Mouse (Mus musculus) thymus, adult 2 months (tissue): ENCODE data around the gene Bhlhe41. TPM values are rescaled to one million over a fixed set of nuclear protein-coding genes. Genes with fewer than 3 reads are reported as not detected.

Experiments used
- DNase-seq: peaks from one replicate; pipeline ENCODE4 v3.0.0; 2021
- H3K27ac ChIP-seq: fragments of 200-500 bp; 2 replicates; pipeline ENCODE4 v1.5.1; 2012; ENCODE audit warnings: low read length, control low read depth; ENCODE audit not compliant: control insufficient read depth, insufficient read depth
- H3K27me3 ChIP-seq: fragments of 200-500 bp; 2 replicates; pipeline ENCODE4 v1.6.1; 2012; ENCODE audit warnings: mild to moderate bottlenecking, low read length, moderate library complexity, mixed read lengths; ENCODE audit not compliant: control insufficient read depth, insufficient read depth
- H3K36me3 ChIP-seq: fragments of 200-500 bp; 2 replicates; pipeline ENCODE4 v1.6.1; 2012; ENCODE audit warnings: mild to moderate bottlenecking, low read length, moderate library complexity; ENCODE audit not compliant: control insufficient read depth, insufficient read depth
- H3K4me1 ChIP-seq: fragments of 200-500 bp; replicated peaks from 2 replicates; pipeline ENCODE4 v1.6.1; 2012; ENCODE audit warnings: low read length; ENCODE audit not compliant: control insufficient read depth, insufficient read depth
- H3K4me3 ChIP-seq: fragments of 200-500 bp; 2 replicates; pipeline ENCODE4 v1.5.1; 2012; ENCODE audit warnings: mild to moderate bottlenecking, low read length, control low read depth, moderate library complexity; ENCODE audit not compliant: control insufficient read depth, insufficient read depth
- CTCF ChIP-seq: fragments of 200-500 bp; IDR thresholded peaks from 2 replicates; pipeline ENCODE4 v1.5.1; 2012; ENCODE audit warnings: mild to moderate bottlenecking, control low read depth, low read length, moderate library complexity, borderline replicate concordance; ENCODE audit not compliant: control insufficient read depth, poor library complexity, insufficient read depth; ENCODE audit errors: extremely low read depth
- POLR2A ChIP-seq: fragments of 200-500 bp; IDR thresholded peaks from 2 replicates; pipeline ENCODE4 v1.6.1; 2012; ENCODE audit warnings: mild to moderate bottlenecking, low read length, control low read depth, moderate library complexity; ENCODE audit not compliant: control insufficient read depth, poor library complexity, insufficient read depth; ENCODE audit errors: extremely low read depth
- WGBS: fragments of 180-500 bp; shearing (Covaris S2); methylation state at CpG from one replicate; pipeline ENCODE4 v1.1.7; 2018; 5-methylcytosine and 5-hydroxymethylcytosine counted together
- polyA plus RNA-seq: library from polyadenylated mRNA; depleted of rRNA; stranded (reverse); fragments of >200 nt; gene quantifications from 2 replicates; pipeline ENCODE4 v1.2.3, GENCODE M21; 2012

Gene Bhlhe41
- polyA plus RNA-seq, 1 experiment, result 10.5 TPM

GRCm38 (mm10) chr6:145830617-145831016, 34.7 kb downstream of the Bhlhe41 start:
- Histone ChIP-seq H3K4me1 (peaks cover 8% of the 10 kb centered on the region), H3K36me3 (no peaks in the 10 kb centered on the region), H3K4me3 (no peak overlapping the region), H3K27me3 (no peaks in the 10 kb centered on the region), H3K27ac (no peak overlapping the region)
- WGBS, result 90% methylated on average over 9 of the region's 9 CpGs
- no peak for DNase-seq
- no peak for TF ChIP-seq POLR2A
- no peak for TF ChIP-seq CTCF

- DNase-seq, result peak; percentile 59
- peaks cover 3% of the 10 kb centered on the region for H3K4me1 ChIP-seq
- no peak overlapping the region for H3K27ac ChIP-seq
- no peak overlapping the region for H3K4me3 ChIP-seq
- H3K27me3 ChIP-seq, result no peaks in the 10 kb centered on the region
- no peaks in the 10 kb centered on the region for H3K36me3 ChIP-seq
- 23% methylated on average over 8 of the region's 8 CpGs for WGBS
- TF ChIP-seq CTCF (peak; percentile 83), POLR2A (no peak)
Measured at GRCm38 (mm10) chr6:145830117-145830516, 35.2 kb downstream of the Bhlhe41 start.

DNA sequence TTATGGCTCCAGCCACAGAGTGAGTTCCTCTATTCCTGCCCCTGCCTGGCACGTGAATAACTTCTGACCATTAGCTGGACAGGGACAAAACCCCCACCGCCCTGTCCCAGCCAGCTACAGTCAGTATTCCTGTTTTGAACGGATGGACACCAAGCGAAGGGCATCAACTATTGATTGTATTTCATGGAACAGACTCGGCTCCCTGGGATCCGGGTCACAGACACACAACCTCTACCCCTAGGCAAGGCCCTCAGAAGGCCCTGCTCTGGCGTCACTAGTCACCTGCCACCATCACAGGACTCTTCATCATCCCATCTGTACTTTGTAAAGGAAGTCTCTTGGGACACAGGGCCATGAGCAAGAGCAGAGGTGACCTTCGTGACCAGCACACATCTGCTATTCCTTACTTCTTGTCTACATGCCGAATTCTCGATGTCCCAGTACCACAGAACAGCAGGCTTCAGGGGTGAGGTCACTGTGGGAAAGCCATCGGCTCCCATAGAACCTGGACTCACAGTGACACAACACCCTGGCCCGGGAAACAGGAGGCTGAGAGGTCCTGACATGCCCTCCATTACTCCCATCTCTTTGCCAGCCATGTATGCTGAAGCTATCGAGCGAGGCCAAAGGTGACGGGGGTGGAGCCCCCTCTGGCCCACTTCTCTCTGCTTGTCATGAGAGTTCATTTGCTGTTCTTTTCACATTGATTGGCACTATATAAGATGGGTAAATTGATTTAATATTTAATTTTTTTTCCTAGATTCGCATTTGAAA, 36.1 kb downstream of the Bhlhe41 start:
- no peaks in the 10 kb centered on the region for H3K4me1 ChIP-seq
- 90% methylated on average over 16 of the region's 16 CpGs for WGBS
- no peaks in the 10 kb centered on the region for H3K36me3 ChIP-seq
- DNase-seq, result no peak
- no peaks in the 10 kb centered on the region for H3K27me3 ChIP-seq
- TF ChIP-seq POLR2A (no peak), CTCF (no peak)
- H3K4me3 ChIP-seq, result no peak overlapping the region
- no peak overlapping the region for H3K27ac ChIP-seq

- H3K27ac ChIP-seq, result no peak overlapping the region
- TF ChIP-seq CTCF, result no peak
- no peak for TF ChIP-seq POLR2A
- no peaks in the 10 kb centered on the region for H3K36me3 ChIP-seq
- H3K4me1 ChIP-seq, result no peaks in the 10 kb centered on the region
- WGBS, result 92% methylated on average over 4 of the region's 4 CpGs
- DNase-seq, result no peak
- no peak overlapping the region for H3K4me3 ChIP-seq
- H3K27me3 ChIP-seq, result no peaks in the 10 kb centered on the region
Measured at GRCm38 (mm10) chr6:145826305-145826704, 39.1 kb downstream of the Bhlhe41 start.

DNA sequence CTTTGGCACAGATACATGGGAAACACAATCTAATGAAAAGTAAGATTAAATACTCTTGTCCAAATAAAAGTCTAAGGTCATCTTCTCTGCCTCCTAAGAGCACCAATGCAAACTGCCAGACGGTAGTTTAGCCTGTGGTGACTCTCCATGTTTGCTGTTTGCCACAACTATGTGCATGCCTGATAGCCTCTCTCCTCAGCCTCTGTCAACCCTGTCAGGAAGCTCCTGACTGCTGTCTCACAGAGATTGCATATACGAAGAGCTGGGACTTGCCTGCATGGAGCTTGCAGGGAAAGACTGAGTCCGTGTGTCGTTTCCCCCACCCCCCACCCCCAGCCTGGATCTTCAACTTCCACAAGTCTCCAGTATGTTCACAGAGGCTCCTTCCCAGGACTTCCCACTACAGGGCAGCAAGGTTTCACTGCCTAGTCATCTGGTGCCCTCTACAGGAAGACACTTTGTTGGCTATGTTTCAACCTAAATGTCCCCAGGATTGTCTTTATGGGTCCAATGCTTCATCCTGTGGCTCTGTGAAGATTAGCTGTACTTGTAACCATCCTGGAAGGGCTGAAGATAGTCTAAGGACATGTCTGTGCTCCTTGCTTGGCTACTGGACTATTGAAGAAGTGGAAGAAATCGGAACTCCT, 41.6 kb downstream of the Bhlhe41 start:
- no peak for DNase-seq
- Histone ChIP-seq H3K27me3 (no peaks in the 10 kb centered on the region), H3K4me3 (no peak overlapping the region), H3K27ac (no peak overlapping the region), H3K36me3 (no peaks in the 10 kb centered on the region), H3K4me1 (no peaks in the 10 kb centered on the region)
- WGBS, result 69% methylated on average over 5 of the region's 5 CpGs
- TF ChIP-seq CTCF (no peak), POLR2A (no peak)

DNA sequence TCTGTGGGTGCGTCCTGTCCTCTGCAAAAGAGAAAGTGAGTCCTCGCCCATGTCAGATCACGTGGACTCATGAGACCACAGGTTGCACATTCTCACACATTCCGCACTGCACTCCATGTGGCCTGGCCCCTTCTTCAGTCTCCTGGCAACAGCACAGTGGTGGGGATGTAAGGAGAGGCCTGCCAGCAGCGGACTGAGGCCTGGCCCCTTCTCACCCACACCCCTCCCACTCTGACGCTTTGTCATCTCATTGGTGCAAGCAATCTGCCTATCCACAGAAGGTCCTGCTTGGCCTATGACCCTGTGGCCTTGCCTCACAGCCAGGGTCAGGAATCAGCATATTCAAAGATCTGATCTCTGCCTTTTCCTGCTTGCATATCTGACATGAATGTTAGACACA, 42.3 kb downstream of the Bhlhe41 start:
- Histone ChIP-seq H3K27ac (no peak overlapping the region), H3K27me3 (no peaks in the 10 kb centered on the region), H3K4me1 (no peaks in the 10 kb centered on the region), H3K4me3 (no peak overlapping the region), H3K36me3 (no peaks in the 10 kb centered on the region)
- 95% methylated on average over 6 of the region's 6 CpGs for WGBS
- no peak for TF ChIP-seq CTCF
- no peak for TF ChIP-seq POLR2A
- no peak for DNase-seq
